Mouse (Mus musculus) hindbrain, postnatal 0 days (tissue): ENCODE measurements at regions not wholly inside any gene's neighbourhood (a gene's known extent, or its start where the extent isn't known, plus 50 kb on each side); places are given as distances from the start of the nearest gene placed in this dataset.
A peak's percentile ranks its signal among the peaks of the same experiment; 100 is the strongest.

Experiments used
- ATAC-seq: fragments of 200-750 bp; cut with Nextera tagmentation; 2 replicates; pipeline ENCODE4 v1.8.0; 2017; ENCODE audit warnings: mild to moderate bottlenecking, moderate TSS enrichment, moderate library complexity
- DNase-seq: peaks from one replicate; pipeline ENCODE4 v3.0.0-alpha.2; 2015; ENCODE audit warnings: low spot score
- H3K27ac ChIP-seq: fragments of 300-500 bp; sonication (generic); 2 replicates; pipeline ENCODE4 v1.5.1; 2014; ENCODE audit warnings: mild to moderate bottlenecking
- H3K27me3 ChIP-seq: fragments of 300-500 bp; sonication (generic); 2 replicates; pipeline ENCODE4 v1.6.1; 2014; ENCODE audit warnings: low read length, mixed read lengths; ENCODE audit not compliant: insufficient read depth
- H3K36me3 ChIP-seq: fragments of 300-500 bp; sonication (generic); 2 replicates; pipeline ENCODE4 v1.6.1; 2014; ENCODE audit warnings: low read length, mixed read lengths; ENCODE audit not compliant: insufficient read depth
- H3K4me1 ChIP-seq: fragments of 300-500 bp; sonication (generic); 2 replicates; pipeline ENCODE4 v1.6.1; 2014; ENCODE audit warnings: antibody characterized with exemption, low read length, mixed read lengths; ENCODE audit not compliant: insufficient read depth
- H3K4me2 ChIP-seq: fragments of 300-500 bp; sonication (generic); 2 replicates; pipeline ENCODE4 v1.6.1; 2014; ENCODE audit warnings: low read depth, mild to moderate bottlenecking, low read length, moderate library complexity, mixed read lengths
- H3K4me3 ChIP-seq: fragments of 300-500 bp; sonication (generic); 2 replicates; pipeline ENCODE4 v1.5.1; 2014; ENCODE audit warnings: low read length
- H3K9ac ChIP-seq: fragments of 300-500 bp; sonication (generic); replicated peaks from 2 replicates; pipeline ENCODE4 v1.6.1; 2014; ENCODE audit warnings: mild to moderate bottlenecking, low read length, moderate library complexity, mixed read lengths
- H3K9me3 ChIP-seq: fragments of 300-500 bp; sonication (generic); 2 replicates; pipeline ENCODE4 v1.6.1; 2016; ENCODE audit warnings: low read length, mixed read lengths
- CTCF ChIP-seq: IDR thresholded peaks from 2 replicates; pipeline ENCODE4 v1.5.1; 2016; ENCODE audit warnings: antibody characterized with exemption, control low read depth, low read depth
- WGBS: fragments of 180-500 bp; shearing (Covaris S2); extraction: QIAGEN DNeasy Blood & Tissue Kit; methylation state at CpG from one replicate; pipeline ENCODE4 v1.1.7; 2014; 5-methylcytosine and 5-hydroxymethylcytosine counted together

DNA sequence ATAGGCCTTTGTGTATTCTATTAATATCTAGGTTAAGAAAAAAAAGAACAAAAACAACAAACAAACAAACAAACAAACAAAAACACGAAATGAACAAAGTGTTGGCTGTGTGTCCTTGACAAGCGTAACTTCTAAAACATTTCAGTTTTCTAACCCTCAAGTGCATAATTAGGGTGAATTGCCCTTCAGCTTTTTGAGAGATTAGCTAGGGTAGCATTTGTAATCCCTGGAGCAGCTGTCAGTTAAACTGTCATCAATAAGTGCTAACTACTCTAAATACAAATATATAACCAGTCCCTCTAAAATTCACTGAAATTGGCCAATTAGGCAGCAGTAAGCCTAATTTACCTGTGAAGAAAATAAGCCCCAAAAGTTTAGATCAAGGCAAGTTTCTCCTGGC, 467.6 kb downstream of the Gabrg2 start:
- Histone ChIP-seq H3K9me3 (no peaks in the 10 kb centered on the region), H3K4me1 (no peaks in the 10 kb centered on the region), H3K4me2 (no peak overlapping the region), H3K27me3 (no peaks in the 10 kb centered on the region), H3K27ac (0 out of 2 replicates have a peak overlapping the region, but pooled peaks have one; percentile 20), H3K4me3 (no peak overlapping the region), H3K9ac (no peak overlapping the region), H3K36me3 (no peaks in the 10 kb centered on the region)
- WGBS = 71% methylated on average over 2 of the region's 2 CpGs
- ATAC-seq (no peak), DNase-seq (no peak)
- TF ChIP-seq CTCF = no peak

DNA sequence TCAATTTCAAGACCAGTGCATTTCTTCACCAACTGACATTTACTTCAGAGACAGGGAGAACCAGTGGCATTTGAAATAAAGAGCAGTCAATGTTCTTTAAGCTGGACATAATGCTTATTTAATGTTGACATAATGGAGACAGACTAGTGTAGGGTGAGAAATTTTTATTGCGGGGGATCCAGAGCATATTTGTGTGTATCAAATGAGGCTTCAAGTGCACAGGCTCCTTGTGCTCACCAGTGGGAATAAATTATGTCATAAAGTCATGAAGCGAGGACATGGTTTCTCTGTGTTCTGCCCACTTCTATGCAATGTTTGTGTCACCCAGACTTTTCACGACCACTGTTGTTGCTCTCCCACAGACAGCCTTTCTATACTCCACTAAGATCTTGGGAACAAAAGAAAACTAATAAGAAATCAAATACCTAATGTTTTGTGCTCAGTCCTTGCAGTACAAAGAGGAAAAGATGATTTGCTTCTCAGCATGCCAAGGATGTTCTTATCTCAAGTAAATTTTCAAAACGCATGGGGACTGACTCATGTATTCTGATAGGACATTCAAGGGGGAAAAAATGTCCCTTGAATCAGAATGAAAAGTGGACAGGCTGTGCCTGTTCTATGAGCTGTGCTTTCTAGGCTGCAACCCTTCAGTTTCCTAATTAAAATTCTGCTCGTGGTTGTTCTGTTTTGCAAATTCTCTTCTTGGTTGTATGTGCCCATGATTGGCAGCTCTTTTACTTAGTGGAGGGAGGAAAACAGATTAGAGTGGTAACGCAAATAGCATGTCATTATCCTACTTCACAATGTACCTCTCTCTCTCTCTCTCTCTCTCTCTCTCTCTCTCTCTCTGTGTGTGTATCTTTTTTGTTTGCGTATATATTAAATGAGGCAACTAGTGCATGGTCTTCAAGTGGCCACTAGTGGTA, 468.4 kb downstream of the Gabrg2 start:
- Histone ChIP-seq H3K27me3 (no peaks in the 10 kb centered on the region), H3K4me1 (no peaks in the 10 kb centered on the region), H3K4me3 (no peak overlapping the region), H3K9me3 (no peaks in the 10 kb centered on the region), H3K27ac (peak overlapping the region; percentile 45; the same call in 1 of the 2 replicates), H3K36me3 (no peaks in the 10 kb centered on the region), H3K9ac (no peak overlapping the region), H3K4me2 (no peak overlapping the region)
- ATAC-seq (peak; percentile 84), DNase-seq (peak; percentile 19)
- no peak; the same call in 1 of the 2 replicates for TF ChIP-seq CTCF
- 37% methylated on average over 7 of the region's 7 CpGs for WGBS

DNA sequence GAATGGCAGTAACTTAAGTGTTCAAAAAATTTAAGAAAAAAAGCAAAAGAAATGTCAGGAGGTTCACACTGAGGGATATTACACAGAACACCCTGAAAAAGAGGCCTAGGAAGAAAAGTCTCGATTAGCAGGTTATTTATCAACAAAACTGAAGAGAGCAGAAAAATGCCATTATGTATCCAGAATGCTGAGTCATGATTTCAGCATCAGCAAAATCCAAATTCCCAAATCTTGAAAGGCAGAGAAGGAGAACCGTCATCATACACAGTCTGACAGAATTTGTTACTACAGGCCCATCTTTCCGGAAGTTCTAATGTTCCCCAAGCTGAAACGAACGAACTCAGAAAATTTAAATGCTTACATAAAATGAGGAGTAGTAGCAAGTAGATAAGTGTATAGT, 475.7 kb downstream of the Gabrg2 start:
- no peaks in the 10 kb centered on the region for H3K4me1 ChIP-seq
- DNase-seq (no peak), ATAC-seq (no peak)
- no peak overlapping the region for H3K4me2 ChIP-seq
- H3K9ac ChIP-seq = no peak overlapping the region
- H3K36me3 ChIP-seq = no peaks in the 10 kb centered on the region
- no peaks in the 10 kb centered on the region for H3K27me3 ChIP-seq
- no peaks in the 10 kb centered on the region for H3K9me3 ChIP-seq
- no peak overlapping the region for H3K4me3 ChIP-seq
- TF ChIP-seq CTCF = no peak
- no peak overlapping the region for H3K27ac ChIP-seq
- 94% methylated on average over 5 of the region's 5 CpGs for WGBS

DNA sequence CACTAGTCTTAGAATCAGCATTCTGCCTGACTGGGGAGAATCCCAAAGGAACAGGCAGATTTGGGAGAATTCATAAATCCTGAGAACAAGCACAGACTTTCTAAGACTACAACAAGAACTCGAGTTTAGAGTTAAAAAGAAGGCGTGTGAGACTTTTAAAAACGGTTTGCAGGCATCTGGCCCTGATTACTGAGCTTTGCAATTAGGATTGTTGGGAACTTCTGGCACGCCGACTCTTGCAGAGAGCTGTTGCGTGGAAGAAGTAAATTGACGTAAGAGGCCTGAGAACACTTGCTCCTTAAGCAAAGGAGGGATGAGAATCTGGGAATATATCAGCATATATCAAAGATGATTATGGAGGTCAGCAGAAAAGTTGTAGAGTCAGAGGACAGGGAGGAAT, 507.4 kb downstream of the Gabrg2 start:
- H3K27ac ChIP-seq = no peak overlapping the region
- DNase-seq (no peak), ATAC-seq (no peak)
- no peak overlapping the region for H3K4me3 ChIP-seq
- WGBS = 79% methylated on average over 7 of the region's 7 CpGs
- H3K4me1 ChIP-seq = no peaks in the 10 kb centered on the region
- no peak overlapping the region for H3K9ac ChIP-seq
- H3K36me3 ChIP-seq = no peaks in the 10 kb centered on the region
- no peak overlapping the region for H3K4me2 ChIP-seq
- H3K9me3 ChIP-seq = no peaks in the 10 kb centered on the region
- no peaks in the 10 kb centered on the region for H3K27me3 ChIP-seq
- no peak for TF ChIP-seq CTCF

DNA sequence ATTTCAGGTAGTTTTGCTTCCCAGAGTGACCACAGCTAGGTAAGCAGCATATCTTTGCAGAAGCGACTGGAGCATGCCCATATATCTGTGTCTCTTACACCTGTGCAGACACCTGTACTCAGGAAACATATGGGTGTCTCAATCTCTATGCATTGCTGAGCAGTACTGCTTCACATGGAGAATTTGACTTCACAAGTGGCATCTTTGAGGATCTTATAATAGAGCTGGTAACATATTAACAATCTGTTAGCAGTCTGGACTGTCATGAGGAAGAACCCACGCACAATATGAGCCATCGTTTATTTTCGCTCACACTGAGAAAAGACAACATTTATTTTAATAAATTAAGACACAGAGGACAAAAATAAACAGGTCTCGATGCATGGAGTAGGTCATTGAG, 508.7 kb downstream of the Gabrg2 start:
- DNase-seq (no peak), ATAC-seq (no peak)
- no peak for TF ChIP-seq CTCF
- no peak overlapping the region for H3K9ac ChIP-seq
- H3K27ac ChIP-seq = no peak overlapping the region
- 81% methylated on average over 5 of the region's 5 CpGs for WGBS
- H3K4me3 ChIP-seq = no peak overlapping the region
- H3K27me3 ChIP-seq = no peaks in the 10 kb centered on the region
- no peaks in the 10 kb centered on the region for H3K36me3 ChIP-seq
- H3K4me2 ChIP-seq = no peak overlapping the region
- H3K9me3 ChIP-seq = no peaks in the 10 kb centered on the region
- H3K4me1 ChIP-seq = no peaks in the 10 kb centered on the region

DNA sequence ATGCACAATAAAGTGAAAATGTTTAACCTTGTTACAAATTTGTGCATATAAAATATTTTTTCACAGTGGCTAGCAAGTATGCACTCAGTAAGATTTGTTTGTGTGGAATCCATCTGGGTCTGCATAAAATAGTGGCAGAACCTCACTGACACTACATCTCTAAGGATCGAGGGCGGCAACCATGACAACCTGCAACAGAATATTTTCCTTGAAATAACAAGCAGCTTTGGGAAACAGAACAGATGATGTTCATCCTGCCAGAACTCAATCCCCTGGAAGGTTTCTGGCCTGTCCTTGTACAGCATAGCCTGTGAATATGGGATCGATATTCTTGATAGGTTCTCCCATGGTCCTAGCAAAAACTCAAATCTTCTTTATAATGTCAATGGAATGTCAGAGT, 509.4 kb downstream of the Gabrg2 start:
- TF ChIP-seq CTCF = no peak
- Histone ChIP-seq H3K27me3 (no peaks in the 10 kb centered on the region), H3K4me2 (no peak overlapping the region), H3K4me1 (no peaks in the 10 kb centered on the region), H3K4me3 (no peak overlapping the region), H3K9ac (no peak overlapping the region), H3K27ac (no peak overlapping the region), H3K9me3 (no peaks in the 10 kb centered on the region), H3K36me3 (no peaks in the 10 kb centered on the region)
- ATAC-seq (no peak), DNase-seq (no peak)
- 75% methylated on average over 3 of the region's 3 CpGs for WGBS

DNA sequence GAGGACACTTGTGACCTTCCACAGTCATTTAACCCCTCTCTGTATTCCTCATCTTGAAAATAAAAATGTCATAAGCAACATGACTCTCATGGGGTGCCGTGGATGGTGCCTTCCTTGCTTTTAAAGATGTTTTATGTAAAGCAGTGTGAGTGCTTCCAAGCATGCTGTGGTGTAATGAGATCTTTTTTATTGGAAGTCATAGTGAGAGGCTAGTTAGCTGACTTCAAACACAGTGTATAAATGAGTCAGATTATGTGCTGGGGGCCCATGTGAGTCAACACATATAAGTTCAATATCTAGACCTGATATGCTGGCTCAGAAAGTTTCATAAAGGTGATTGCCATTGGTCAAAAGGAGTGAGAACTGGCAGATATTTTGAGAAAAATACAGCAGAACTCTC, 516.8 kb downstream of the Gabrg2 start:
- no peak for DNase-seq
- Histone ChIP-seq H3K9ac (no peak overlapping the region), H3K4me2 (no peak overlapping the region), H3K27ac (no peak overlapping the region), H3K36me3 (no peaks in the 10 kb centered on the region), H3K9me3 (no peaks in the 10 kb centered on the region), H3K27me3 (no peaks in the 10 kb centered on the region), H3K4me3 (no peak overlapping the region), H3K4me1 (no peaks in the 10 kb centered on the region)
- WGBS = 35% methylated on average over 1 of the region's 1 CpGs
- TF ChIP-seq CTCF = no peak
- no peak for ATAC-seq
